Mouse (Mus musculus) heart, adult 18-20 months (tissue): ENCODE results near the gene Stt3b. TPM values are rescaled to one million over a fixed set of nuclear protein-coding genes. Genes with fewer than 3 reads are reported as not detected.
A peak's percentile ranks its signal among the peaks of the same experiment; 100 is the strongest.

Experiments used
- DNase-seq, 2 experiments: peaks; one replicate each; pipeline ENCODE4 v3.0.0; 2021 to 2022; ENCODE audit warnings: mixed read lengths in 1 of 2
- long read RNA-seq, 2 experiments: library from polyadenylated mRNA; stranded (forward); transcript quantifications; one replicate each; pipeline ENCODE4 v2.0.0; 2021
- total RNA-seq, 2 experiments: library from RNA; stranded (reverse); gene quantifications; 2 replicates each; pipeline ENCODE4 v1.2.3; 2021

Stt3b gene
- total RNA-seq: 10 to 100 TPM; 58.5 TPM
- long read RNA-seq, experiment 1, full-length matches to known transcripts: 34 of 41 reads
- long read RNA-seq, experiment 1, partial matches to known transcripts: 4 of 41 reads
- long read RNA-seq, experiment 1, other reads (novel, unspliced or antisense): 3 of 41 reads
- long read RNA-seq, experiment 2, full-length matches to known transcripts: 17 of 26 reads
- long read RNA-seq, experiment 2, partial matches to known transcripts: 3 of 26 reads
- long read RNA-seq, experiment 2, other reads (novel, unspliced or antisense): 6 of 26 reads

DNA sequence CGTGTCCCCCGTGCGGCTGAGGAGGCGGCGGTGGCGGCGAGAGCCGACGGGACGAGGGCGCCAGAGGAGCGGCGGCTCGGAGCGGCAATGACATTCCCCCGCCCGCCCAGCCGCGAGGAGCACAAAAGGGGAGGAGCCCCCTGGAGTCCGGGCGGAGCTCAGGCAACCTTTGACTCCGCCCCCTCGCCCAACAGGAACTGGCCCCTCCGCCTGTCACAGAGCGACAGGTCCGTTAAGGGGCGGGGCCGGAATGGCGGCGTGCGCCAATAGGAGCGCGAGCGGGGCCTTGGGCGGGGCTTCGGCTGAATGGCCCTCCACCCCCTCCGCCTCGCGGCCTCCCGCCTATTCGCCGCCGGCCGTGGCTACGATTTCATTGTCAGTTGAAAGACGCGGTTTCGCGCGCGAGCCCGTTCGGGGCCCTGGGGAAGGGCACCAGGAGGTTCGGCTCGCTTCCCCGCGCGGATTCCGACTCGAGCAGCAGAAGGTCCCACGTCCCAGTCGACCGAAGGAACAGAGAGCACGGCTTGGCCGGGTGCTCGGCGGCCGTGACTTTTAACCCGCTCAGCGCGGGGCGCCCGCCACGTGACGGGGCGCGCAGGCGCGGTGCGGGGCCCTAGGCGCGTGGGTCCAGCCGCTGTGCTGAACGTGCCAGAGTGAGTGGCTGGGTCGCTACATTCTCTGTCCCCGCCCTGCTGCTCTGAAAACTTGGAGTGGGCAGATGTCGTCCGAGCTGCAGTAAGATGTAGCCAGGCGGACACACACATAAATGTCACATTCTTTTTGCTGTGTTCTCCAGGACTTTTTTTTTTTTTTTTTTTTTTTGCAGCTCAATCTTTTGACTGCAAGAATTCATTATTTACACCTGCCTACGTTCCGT lies at the start of gene Stt3b:
TSS of gene Stt3b (minus strand) at position 76 of the 877 bp plus-strand sequence.
- DNase-seq: peak; percentile 100

DNA sequence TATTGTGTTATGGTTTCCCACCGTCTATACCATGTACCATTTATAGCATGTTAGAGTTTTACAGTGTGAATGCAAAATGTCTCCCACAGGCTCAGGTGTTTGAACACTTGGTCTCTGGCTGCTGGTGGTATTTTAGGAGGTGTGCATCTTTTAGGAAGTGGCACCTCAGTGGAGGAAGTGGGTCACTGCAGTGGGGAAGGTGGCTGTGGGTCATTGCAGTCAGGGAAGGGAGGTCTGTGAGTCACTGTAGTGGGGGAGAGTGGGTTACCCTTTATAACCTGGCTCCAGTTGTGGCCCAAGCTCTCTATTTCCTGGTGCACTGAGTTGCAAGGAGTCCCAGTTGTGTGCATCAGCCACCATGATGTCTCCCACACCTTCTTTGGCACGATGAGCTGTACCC lies 48.2 kb upstream of the Stt3b start:
- DNase-seq: no peak

GRCm38 (mm10) chr9:115357996-115358395 lies 47.8 kb upstream of the Stt3b start:
- DNase-seq: no peak

DNA sequence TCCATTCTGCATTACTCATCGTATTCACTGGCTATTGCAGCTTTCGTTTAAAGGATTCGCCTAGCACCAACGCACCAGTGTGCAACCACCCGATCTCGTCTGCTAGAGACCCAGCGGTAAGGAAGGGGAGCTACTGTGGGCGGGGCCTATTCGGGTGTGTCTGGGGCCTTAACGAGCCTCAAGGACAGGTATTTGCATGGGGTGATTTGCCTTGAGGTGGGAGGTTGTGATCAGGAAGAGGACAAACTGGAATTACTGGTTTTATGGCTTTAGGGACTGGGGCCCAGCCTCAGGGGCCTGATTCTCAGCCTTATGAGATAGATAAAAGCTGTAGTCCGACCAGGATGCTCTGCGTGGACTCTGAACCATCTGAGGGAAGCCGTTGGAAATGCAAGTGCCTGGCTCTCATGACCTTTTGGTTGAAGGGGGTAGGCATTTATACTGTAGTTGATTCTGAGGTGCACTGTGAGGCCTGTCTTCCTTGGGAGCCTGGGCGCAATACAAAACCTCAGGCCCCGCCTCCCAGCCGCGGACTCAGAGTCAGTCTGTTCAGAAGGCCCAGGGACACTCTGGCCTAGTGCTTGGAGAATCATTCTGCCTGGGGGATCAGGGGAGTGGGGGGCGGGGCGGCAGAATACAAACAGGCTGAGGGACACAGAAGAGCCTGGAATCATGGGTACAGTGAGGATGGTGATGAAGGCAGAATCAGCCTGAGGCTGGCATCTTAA lies 46.7 kb upstream of the Stt3b start:
- DNase-seq: no peak

DNA sequence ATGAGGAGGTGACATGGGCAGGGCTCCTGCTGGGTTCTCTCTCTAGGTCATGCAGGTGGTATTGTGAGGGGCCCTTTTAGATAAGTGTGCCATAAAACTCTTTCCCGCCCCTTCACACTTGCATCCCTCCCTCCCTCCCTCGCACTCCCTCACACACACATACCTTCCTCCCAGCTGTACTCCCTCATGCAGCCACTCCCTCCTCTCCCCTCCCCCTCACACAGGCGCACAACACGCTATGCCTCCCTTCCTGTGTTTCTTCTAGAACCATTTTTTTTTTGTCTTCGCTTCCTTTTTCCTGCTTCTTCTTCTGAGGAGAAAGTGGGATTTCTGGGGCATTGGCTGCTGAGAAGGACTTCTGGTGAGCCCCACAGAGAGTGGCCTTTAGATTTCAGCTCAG lies 45.8 kb upstream of the Stt3b start:
- DNase-seq: no peak

- DNase-seq: no peak
These were observed 39.7 kb upstream of the Stt3b start for GRCm38 (mm10) chr9:115349741-115350512.

DNA sequence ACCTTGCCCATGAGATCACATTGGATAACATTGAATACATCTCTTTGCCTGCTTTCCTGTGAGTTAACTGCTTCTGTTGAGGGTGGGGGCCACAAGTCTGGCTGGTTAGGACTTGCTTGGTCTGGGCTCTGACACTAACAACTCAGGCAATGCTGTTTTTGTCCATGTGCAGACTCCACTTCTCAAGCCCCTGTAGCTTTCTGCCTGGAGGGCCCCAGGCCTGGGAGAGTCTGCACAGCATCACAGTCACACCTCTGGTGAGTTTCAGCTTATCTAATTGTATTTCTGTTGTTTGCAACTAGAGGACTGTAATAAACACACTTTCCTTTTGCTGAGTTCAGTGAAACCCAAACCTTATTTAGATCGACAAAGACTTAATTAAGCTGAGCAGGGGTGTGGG lies 38.9 kb upstream of the Stt3b start:
- DNase-seq: no peak

GRCm38 (mm10) chr9:115344930-115345329 lies 34.7 kb upstream of the Stt3b start:
- no peak for DNase-seq

- no peak for DNase-seq
These were observed 31.4 kb upstream of the Stt3b start for GRCm38 (mm10) chr9:115341576-115341975.

- DNase-seq: no peak
These were observed 30.1 kb upstream of the Stt3b start for GRCm38 (mm10) chr9:115340212-115340815.

DNA sequence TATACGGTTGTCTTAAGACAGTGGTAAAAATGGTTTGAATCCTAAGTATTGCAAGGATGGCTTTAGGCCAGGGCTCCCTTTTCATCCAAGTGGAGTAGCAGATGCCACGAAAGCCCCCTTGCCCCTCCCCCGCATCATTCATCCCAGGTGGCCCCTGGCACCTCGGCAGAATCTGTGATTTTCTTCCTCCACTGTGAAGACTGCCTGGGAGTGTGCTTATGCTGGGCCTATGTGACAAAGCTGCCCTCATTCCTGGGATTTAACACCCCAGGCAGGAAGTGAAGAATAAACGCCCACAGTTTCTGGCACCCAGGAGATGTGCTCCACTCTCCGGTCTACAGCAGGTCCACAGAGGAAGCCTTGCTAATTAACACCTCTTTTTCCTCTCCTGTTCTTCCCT lies 28.6 kb upstream of the Stt3b start:
- no peak for DNase-seq

- peak; percentile 24 to 38 for DNase-seq
These were observed 22.8 kb upstream of the Stt3b start for GRCm38 (mm10) chr9:115333016-115333415.

GRCm38 (mm10) chr9:115332339-115332738 lies 22.1 kb upstream of the Stt3b start:
- DNase-seq: no peak

GRCm38 (mm10) chr9:115330861-115331476 lies 20.7 kb upstream of the Stt3b start:
- DNase-seq: peak; percentile 53 to 61

DNA sequence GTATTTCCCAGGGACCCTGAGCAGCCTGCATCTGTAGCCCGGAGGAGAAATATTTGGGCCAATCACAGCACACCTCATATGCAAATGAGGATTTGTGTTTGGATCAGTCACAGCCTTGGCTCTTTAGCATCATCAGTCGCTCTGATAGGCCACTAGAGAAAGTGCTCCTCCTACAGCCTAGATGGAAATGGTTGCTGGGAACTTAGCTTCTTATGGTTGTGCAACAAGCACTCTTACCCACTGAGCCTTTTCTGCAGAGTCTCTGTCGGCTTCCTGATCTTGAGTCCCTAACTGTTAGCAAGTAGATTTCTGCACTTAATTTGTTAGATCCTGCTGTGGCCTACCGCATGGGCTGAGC lies 16.3 kb upstream of the Stt3b start:
- DNase-seq: no peak

GRCm38 (mm10) chr9:115325831-115326532 lies 15.8 kb upstream of the Stt3b start:
- DNase-seq: peak in 1 of 2 experiments; percentile 16

DNA sequence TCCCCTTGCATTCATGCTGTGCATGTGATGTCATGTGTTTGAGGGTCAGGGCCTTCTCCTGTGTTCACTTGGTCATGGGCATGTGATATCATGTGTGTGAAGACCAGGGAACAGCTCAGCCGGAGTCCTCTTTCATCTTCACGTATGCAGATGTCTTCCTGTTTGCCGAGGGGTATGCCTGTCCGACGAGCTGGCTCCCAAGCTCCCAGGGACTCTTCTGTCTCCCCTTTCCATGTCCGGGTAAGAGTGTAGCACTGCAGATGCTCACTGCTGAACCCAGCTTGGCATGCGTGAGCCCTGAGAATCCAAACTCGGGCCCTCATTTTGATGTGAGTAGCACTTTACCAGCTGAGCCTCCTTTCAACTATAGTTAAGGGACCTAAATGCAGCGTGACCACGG lies 13.4 kb upstream of the Stt3b start:
- no peak for DNase-seq

DNA sequence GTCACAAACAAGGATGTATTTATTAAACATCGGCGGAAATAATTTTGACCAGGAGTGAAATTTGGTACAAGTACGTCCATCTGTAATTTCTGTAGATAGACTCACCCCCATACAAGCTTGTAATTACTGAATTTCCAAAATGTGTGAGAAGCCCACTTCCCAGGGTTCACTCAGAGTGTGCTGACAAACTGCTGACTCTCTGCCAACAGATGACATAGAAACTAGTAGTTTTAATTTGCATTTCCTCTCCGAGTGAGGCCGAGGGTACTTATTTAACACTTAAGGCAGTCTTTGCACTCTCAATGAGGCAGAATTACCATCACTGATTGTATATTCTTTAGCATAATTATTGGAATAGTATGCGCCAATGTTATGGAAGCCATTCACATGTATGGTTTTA lies 12.2 kb upstream of the Stt3b start:
- DNase-seq: no peak

- no peak for DNase-seq
These were observed 10.8 kb upstream of the Stt3b start for GRCm38 (mm10) chr9:115321052-115321451.

DNA sequence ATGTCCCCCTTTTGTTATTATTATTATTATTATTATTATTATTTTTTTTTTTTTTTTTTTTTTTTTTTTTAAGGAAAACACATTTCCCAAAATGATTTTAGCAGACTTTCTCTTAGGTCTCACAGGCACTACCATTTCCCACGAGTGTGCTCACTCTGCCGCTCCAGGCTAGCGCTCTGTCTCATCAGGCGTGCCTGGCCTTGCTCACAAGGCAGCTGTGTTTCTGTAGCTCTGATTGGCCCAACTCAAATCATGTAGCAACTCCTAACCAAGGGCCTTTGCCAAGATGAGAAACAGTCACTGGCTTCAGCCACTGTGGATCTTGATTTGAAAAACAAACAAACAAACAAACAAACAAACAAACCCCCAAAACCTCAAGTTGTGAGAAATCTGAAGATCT lies 9.9 kb upstream of the Stt3b start:
- DNase-seq: no peak
